Mouse (Mus musculus) layer of hippocampus, postnatal 36 days (tissue): ENCODE measurements around the gene Olfml2a. TPM values are rescaled to one million over a fixed set of nuclear protein-coding genes. Genes with fewer than 3 reads are reported as not detected.

Source experiments
- DNase-seq, 2 experiments: peaks; one replicate each; pipeline ENCODE4 v3.0.0; 2022
- total RNA-seq, 2 experiments: library from RNA; stranded (reverse); gene quantifications; 2 replicates each; pipeline ENCODE4 v1.2.3; 2021

Gene Olfml2a
- total RNA-seq = 1 to 10 TPM in 1 of 2 experiments, under 1 TPM in 1; 0.92 to 1.8 TPM

GRCm38 (mm10) chr2:38931851-38932667 lies at the start of gene Olfml2a:
Olfml2a (plus strand) TSS chr2:38931978.
- peak; percentile 47 to 52 for DNase-seq

DNA sequence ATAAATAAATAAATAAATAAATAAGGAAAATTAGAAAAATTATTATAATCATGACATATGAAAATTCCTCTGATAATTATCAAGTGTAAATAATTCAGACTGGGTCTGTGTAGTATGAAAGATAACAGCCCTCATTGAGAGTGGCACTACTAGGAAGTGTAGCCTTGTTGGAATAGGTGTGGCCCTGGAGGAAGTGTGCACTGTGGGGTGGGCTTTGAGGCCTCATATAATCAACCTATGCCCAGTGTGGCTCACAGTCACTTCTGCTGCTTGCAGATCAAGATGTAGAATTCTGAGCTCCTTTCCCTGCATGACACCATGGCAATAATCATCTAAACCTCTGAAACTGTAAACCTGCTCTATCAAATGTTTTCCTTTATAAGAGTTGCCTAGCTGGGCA lies 28.9 kb upstream of the Olfml2a start:
- DNase-seq = no peak

DNA sequence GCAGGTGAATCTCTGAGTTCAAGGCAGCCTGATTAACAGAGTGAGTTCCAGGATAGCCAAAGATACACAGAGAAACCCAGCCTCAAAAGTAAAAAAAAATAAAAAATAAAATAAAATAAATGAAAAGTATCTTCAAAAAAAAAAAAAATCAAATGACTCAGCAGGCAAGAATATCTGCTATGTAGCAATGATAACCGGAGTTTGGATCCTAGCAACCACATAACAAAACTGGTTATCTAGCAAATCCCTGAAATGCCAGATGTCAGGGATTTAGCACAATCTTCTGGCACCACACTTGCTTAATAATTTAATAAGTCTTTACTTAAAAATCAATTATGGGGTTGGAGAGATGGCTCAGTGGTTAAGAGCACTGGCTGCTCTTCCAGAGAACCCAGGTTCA lies 27.5 kb upstream of the Olfml2a start:
- no peak for DNase-seq

GRCm38 (mm10) chr2:38906097-38906496 lies 25.7 kb upstream of the Olfml2a start:
- DNase-seq = peak; percentile 24 to 31

- no peak for DNase-seq
Observed at GRCm38 (mm10) chr2:38908604-38909003, 23.2 kb upstream of the Olfml2a start.

- DNase-seq = no peak
Observed at GRCm38 (mm10) chr2:38914517-38914916, 17.3 kb upstream of the Olfml2a start.

GRCm38 (mm10) chr2:38914965-38915364 lies 16.8 kb upstream of the Olfml2a start:
- DNase-seq = no peak

DNA sequence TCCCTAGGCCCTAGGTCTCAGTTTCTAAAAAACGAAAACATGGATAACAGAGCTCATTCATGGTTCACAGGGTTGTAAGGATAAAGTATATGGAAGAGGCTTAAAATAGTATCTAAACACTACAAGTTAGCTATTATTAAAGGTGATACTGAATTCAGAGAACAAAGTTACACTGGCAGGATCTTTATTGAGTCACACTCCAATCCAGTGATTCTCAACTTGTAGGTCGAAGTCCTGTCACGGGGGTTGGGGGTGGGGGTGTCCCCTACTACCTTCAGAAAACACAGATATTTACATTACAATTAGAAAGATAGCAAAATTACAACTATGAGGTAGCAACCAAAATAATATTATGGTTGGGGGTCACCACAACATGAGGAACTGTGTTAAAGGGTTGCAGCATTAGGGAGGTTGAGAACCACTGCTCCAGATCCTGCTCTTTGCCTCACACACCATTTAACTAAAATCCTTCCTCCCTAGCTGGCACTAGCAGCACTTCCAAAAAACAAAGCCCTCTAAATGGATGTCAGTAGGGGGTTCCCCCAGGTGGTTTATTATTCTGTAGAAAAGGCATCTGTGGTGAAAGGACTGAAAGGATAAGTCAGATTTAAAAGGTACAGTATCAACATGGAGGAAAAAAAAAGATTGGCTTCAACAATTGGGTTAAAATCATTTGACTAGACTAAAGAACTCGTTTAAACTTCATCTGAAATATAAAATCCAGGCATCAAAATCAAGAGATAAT lies 14.7 kb upstream of the Olfml2a start:
- no peak for DNase-seq

GRCm38 (mm10) chr2:38921374-38921773 lies 10.4 kb upstream of the Olfml2a start:
- no peak for DNase-seq

DNA sequence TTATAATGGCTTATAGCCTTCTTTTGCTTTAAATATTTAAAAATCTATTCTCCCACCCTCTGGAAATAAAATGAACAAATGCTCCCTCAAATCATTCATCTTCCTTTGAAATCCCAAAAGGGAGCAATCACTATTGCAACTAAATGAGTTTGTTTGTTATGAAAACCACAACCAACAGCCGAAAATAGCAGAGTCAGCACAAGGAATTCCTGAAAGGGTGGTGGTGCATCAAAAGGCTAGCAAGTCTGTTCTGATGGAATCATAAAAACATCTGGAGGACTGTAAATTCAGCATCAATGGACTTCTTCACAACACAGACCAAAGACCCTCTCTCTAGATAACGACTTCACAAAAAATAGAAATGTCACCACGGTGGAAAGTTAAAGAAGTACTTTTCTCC lies 8.3 kb upstream of the Olfml2a start:
- DNase-seq = no peak

GRCm38 (mm10) chr2:38923911-38924310 lies 7.9 kb upstream of the Olfml2a start:
- DNase-seq = no peak

- DNase-seq = no peak
Observed at GRCm38 (mm10) chr2:38924571-38924970, 7.2 kb upstream of the Olfml2a start.

DNA sequence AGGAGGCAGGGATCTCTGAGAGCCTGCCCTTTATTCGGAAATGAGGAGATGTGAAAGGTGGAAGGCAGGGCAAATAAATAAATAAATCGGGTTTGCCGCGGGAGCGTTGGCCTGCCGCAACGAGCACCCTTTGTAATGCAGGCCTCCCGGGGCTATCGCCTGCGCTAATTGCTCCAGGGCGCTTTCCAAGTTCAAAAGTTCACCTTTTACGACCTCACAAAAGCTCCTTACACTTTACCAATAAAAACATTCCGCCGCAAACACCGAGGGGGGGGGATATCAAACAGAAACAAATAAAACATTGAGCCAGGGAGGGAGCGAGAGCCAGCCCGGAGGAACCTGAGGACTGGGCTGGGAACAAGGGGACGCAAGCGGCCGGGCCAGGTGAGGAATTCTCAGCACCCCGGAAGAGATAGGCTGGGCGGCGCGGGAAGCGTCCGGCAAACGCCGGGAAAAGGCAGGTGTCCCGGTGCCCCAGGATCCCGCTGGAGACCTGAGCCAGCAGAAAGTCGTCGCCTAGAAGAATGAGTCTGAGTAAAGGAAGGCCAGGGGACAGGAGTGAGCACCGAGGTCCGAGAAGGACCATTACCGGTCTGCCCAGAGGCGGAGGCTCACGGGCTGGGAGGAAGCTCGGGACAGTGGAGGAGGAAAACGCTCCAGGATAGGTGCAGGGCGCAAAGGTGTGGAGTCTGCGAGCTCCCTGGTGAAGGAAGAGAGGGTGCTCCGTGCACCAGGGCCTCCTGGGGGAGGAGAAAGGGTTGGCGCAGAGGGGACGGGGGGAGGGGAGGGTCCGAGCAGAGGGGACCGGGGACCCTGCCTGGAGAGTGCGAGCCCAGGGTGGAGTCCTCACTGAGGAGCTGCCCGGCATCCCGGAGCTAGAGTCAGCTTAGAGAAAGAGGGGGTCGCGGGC lies 6.4 kb upstream of the Olfml2a start:
- DNase-seq = peak in 1 of 2 experiments; percentile 16

GRCm38 (mm10) chr2:38926145-38926891 lies 5.5 kb upstream of the Olfml2a start:
- DNase-seq = peak; percentile 91 to 92

DNA sequence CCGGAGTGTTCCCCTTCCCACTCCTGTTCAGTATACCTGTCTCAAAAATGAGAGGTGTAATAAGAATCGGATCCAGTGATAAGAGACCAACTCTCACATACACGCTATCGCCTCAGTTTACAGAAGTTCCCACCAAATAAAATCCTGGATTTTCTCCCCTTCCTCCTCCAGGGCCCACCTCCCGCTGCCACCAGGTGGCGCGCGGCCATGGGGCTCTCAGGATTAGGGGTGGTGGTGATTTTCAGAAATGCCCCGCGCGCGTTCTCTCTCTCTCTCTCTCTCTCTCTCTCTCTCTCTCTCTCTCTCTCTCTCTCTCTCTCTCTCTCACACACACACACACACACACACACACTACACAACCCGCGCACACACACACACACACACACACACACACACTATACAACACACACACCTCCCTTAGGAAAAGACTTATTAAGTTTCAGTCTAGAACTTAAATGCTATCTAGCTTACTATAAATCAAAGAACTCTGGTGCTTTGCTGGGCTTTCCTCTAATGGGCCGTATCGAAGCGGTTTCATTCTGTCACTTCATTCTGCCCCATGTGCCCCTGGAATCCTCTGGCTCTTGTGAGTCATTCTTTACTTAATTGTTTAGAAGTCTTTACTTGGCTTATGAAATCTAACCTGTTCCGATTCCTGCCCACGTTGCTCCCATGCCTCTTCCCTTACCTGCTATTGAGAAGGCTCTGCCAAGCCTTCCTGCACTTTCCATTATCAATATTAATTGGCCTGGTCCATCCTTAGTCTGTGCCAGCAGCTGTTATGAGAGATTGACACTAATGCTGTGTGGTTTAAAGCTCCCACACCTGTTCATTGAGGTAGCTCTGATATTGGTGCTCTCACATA lies 4.4 kb upstream of the Olfml2a start, which contains the start of gene Nr6a1:
Gene Nr6a1, minus strand, starts transcription at position 574 of the 865 bp plus-strand sequence.
- peak; percentile 46 to 54 for DNase-seq

GRCm38 (mm10) chr2:38930269-38930668 lies 1.5 kb upstream of the Olfml2a start:
- DNase-seq = no peak

DNA sequence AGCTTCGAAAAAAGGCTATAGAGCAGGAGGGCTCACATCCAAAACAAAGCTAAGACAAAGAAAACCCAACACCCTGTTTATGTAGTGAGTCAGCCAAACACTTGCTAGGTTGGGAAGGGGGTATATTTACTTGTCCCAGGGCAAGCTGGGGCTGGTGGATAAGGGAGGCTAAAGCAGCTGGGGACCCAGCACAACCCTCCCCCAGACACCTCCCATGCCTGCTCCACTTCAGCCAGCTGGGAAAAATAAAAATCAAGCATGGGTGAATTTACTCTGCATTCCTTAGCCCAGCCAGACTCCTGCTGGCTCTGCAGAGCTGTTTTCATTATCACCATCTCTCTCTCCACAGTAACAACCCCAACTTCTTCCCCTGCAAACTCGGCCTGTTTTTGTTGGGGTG lies 2.2 kb downstream of the Olfml2a start:
- DNase-seq = no peak

- DNase-seq = no peak
Observed at GRCm38 (mm10) chr2:38934936-38935335, 3.2 kb downstream of the Olfml2a start.

DNA sequence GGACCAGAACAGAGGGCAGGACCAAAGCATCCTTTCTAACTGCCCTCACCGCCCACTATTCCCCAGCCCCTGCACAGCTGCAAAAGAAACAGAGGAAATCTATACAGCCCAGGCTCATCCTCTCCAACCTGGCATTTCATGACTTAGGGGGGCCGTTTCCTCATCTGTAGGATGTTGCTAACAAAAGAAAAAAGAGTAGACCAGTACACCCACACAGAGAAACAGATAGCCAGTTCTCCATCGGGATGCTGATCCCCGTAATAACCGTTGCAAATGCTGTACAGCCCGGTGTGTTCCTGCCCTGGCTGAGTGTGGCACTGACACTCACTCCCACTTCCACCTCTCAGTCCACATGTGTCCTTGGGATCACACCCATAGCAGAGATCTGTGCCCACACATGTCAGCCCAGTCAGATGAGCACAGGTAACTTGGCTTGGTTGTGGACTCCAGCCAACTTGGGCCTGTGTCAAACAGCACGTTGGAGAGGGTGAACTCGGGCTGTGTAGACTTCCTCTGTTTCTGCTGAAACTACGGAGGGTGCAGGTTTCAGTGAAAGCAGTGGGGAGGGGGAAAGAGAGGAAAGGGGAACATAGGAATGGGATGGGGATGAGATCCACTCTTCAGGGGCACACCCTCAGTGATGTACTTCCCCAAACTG lies 5.1 kb downstream of the Olfml2a start:
- no peak for DNase-seq

- DNase-seq = no peak
Observed at GRCm38 (mm10) chr2:38937396-38937795, 5.6 kb downstream of the Olfml2a start.
